Mouse (Mus musculus) layer of hippocampus, adult 18-20 months (tissue): ENCODE measurements around the gene Ankrd13a. TPM values are rescaled to one million over a fixed set of nuclear protein-coding genes. Genes with fewer than 3 reads are reported as not detected.
A peak's percentile ranks its signal among the peaks of the same experiment; 100 is the strongest.

Source experiments
- DNase-seq, 2 experiments: peaks; one replicate each; pipeline ENCODE4 v3.0.0; 2022; ENCODE audit warnings: low spot score in 2 of 2
- long read RNA-seq: library from polyadenylated mRNA; stranded (forward); transcript quantifications from one replicate; pipeline ENCODE4 v2.0.0, GENCODE M21; 2021
- total RNA-seq, 2 experiments: library from RNA; stranded (reverse); gene quantifications; 2 replicates each; pipeline ENCODE4 v1.2.3; 2021

Gene Ankrd13a
- total RNA-seq = 10 to 100 TPM; 44.5 to 48.1 TPM
- long read RNA-seq, transcript Ankrd13a-201 (15 exons, 3,717 nt) = major isoform, 54 of 67 reads
- long read RNA-seq, partial matches to known transcripts = 4 of 67 reads
- long read RNA-seq, other reads (novel, unspliced or antisense) = 9 of 67 reads

- DNase-seq = peak; percentile 92 to 94
Measured at GRCm38 (mm10) chr5:114774403-114775051, at the start of gene Ankrd13a. Gene Ankrd13a (plus strand): TSS chr5:114774677.

- DNase-seq = no peak
Measured at GRCm38 (mm10) chr5:114728160-114728559, 46.3 kb upstream of the Ankrd13a start.

- no peak for DNase-seq
Measured at GRCm38 (mm10) chr5:114730129-114730528, 44.3 kb upstream of the Ankrd13a start.

- DNase-seq = no peak
Measured at GRCm38 (mm10) chr5:114731498-114731897, 43.0 kb upstream of the Ankrd13a start.

- DNase-seq = no peak
Measured at GRCm38 (mm10) chr5:114731969-114732368, 42.5 kb upstream of the Ankrd13a start.

GRCm38 (mm10) chr5:114733606-114734005 lies 40.9 kb upstream of the Ankrd13a start:
- no peak for DNase-seq

- DNase-seq = no peak
Measured at GRCm38 (mm10) chr5:114737090-114737887, 37.2 kb upstream of the Ankrd13a start.

GRCm38 (mm10) chr5:114738707-114739241 lies 35.7 kb upstream of the Ankrd13a start:
- DNase-seq = no peak

GRCm38 (mm10) chr5:114740595-114740994 lies 33.9 kb upstream of the Ankrd13a start:
- DNase-seq = no peak

GRCm38 (mm10) chr5:114742572-114742971 lies 31.9 kb upstream of the Ankrd13a start:
- DNase-seq = no peak

- peak; percentile 66 to 84 for DNase-seq
Measured at GRCm38 (mm10) chr5:114742998-114743696, 31.3 kb upstream of the Ankrd13a start.

- no peak for DNase-seq
Measured at GRCm38 (mm10) chr5:114743697-114744090, 30.8 kb upstream of the Ankrd13a start.

GRCm38 (mm10) chr5:114745581-114745980 lies 28.9 kb upstream of the Ankrd13a start:
- no peak for DNase-seq

GRCm38 (mm10) chr5:114746886-114747285 lies 27.6 kb upstream of the Ankrd13a start:
- no peak for DNase-seq

GRCm38 (mm10) chr5:114747521-114747920 lies 27.0 kb upstream of the Ankrd13a start:
- no peak for DNase-seq

GRCm38 (mm10) chr5:114750325-114750724 lies 24.2 kb upstream of the Ankrd13a start:
- no peak for DNase-seq

- DNase-seq = no peak
Measured at GRCm38 (mm10) chr5:114752397-114752796, 22.1 kb upstream of the Ankrd13a start.

- DNase-seq = peak in 1 of 2 experiments; percentile 65
Measured at GRCm38 (mm10) chr5:114753384-114753783, 21.1 kb upstream of the Ankrd13a start.

GRCm38 (mm10) chr5:114759536-114760090 lies 14.9 kb upstream of the Ankrd13a start:
- no peak for DNase-seq

GRCm38 (mm10) chr5:114761980-114762379 lies 12.5 kb upstream of the Ankrd13a start:
- DNase-seq = no peak
